In the genomic region with DNA sequence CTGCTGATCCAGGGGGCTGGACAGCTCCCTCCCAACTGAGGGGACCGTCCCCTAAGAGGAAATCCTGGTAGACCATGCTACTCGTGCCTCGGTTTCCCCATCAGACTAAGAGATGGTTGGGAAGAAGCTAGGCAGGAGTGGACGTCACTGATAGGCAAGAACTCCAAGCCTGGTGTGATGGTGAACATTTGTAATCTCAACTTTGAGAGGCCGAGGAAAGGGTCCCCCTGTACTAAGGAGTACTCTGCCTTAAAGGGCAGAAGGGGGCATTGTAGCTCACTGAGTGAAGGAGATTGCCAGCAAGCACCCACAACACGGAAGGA, we compare ENCODE assay signal across 11 mouse cellular contexts. TPM values are rescaled to one million over a fixed set of nuclear protein-coding genes. Genes with fewer than 3 reads are reported as not detected.
DNase-seq lines count a peak whose midpoint lies in the region; ATAC-seq lines count a peak whose summit lies in the region.
"Had no signal": no experiment of that assay in that cellular context is flagged by ENCODE, and none has a peak within 500 bp of the region (broad histone marks: within the 10 kb centered on the region; RNA-seq: fewer than 3 reads in every experiment).

No protein-coding gene starts in this region.

- H3K9ac ChIP-seq in heart, embryonic 11.5 days (ENCODE audit: low read depth, low read length), result no peak overlapping the region
- no peak overlapping the region for H3K9ac ChIP-seq in lung, embryonic 15.5 days
- peak overlapping the region; percentile 41 for H3K9ac ChIP-seq in hindbrain, embryonic 14.5 days

- peaks cover 34% of the 10 kb centered on the region for H3K4me1 ChIP-seq in heart, embryonic 11.5 days (ENCODE audit: control insufficient read depth, insufficient read depth, low read length)
- peaks cover 33% of the 10 kb centered on the region for H3K4me1 ChIP-seq in lung, embryonic 15.5 days
- peaks cover 21% of the 10 kb centered on the region for H3K4me1 ChIP-seq in hindbrain, embryonic 14.5 days (replicated peaks; ENCODE audit: control insufficient read depth, insufficient read depth, low read length)

- H3K27ac ChIP-seq in heart, embryonic 11.5 days (ENCODE audit: low read depth, low read length), result no peak overlapping the region
- no peak overlapping the region for H3K27ac ChIP-seq in lung, embryonic 15.5 days
- no peak overlapping the region for H3K27ac ChIP-seq in hindbrain, embryonic 14.5 days

- 8% methylated on average over 6 of the region's 6 CpGs for WGBS in heart, embryonic 11.5 days (ENCODE audit: insufficient replicate concordance)
- WGBS in lung, embryonic 15.5 days, result 9% methylated on average over 6 of the region's 6 CpGs
- 7% methylated on average over 6 of the region's 6 CpGs for WGBS in hindbrain, embryonic 14.5 days

- H3K4me3 ChIP-seq in heart, embryonic 11.5 days (ENCODE audit: low read depth, low read length), result no peak overlapping the region
- 0 out of 2 replicates have a peak overlapping the region, but pooled peaks have one; percentile 33 for H3K4me3 ChIP-seq in lung, embryonic 15.5 days
- H3K4me3 ChIP-seq in hindbrain, embryonic 14.5 days (replicated peaks; ENCODE audit: low read length), result no peak overlapping the region

- peak overlapping the region; percentile 67 for H3K4me2 ChIP-seq in heart, embryonic 11.5 days
- H3K4me2 ChIP-seq in lung, embryonic 15.5 days, result no peak overlapping the region
- no peak overlapping the region for H3K4me2 ChIP-seq in hindbrain, embryonic 14.5 days (replicated peaks)

- peaks cover 54% of the 10 kb centered on the region for H3K27me3 ChIP-seq in heart, embryonic 11.5 days (ENCODE audit: control insufficient read depth, insufficient read depth, low read length)
- peaks cover 63% of the 10 kb centered on the region for H3K27me3 ChIP-seq in lung, embryonic 15.5 days
- H3K27me3 ChIP-seq in hindbrain, embryonic 14.5 days (ENCODE audit: control insufficient read depth, insufficient read depth, low read length), result peaks cover 62% of the 10 kb centered on the region

- no peaks in the 10 kb centered on the region for H3K9me3 ChIP-seq in heart, embryonic 11.5 days (replicated peaks; ENCODE audit: control insufficient read depth, low read length)
- no peaks in the 10 kb centered on the region for H3K9me3 ChIP-seq in lung, embryonic 15.5 days
- H3K9me3 ChIP-seq in hindbrain, embryonic 14.5 days (ENCODE audit: control insufficient read depth, low read length), result no peaks in the 10 kb centered on the region

- H3K36me3 ChIP-seq in heart, embryonic 11.5 days (ENCODE audit: control insufficient read depth, insufficient read depth, low read length), result no peaks in the 10 kb centered on the region
- no peaks in the 10 kb centered on the region for H3K36me3 ChIP-seq in lung, embryonic 15.5 days
- H3K36me3 ChIP-seq in hindbrain, embryonic 14.5 days (replicated peaks; ENCODE audit: control insufficient read depth, insufficient read depth), result no peaks in the 10 kb centered on the region

- no peak for ATAC-seq in heart, embryonic 11.5 days (replicated peaks; ENCODE audit: insufficient number of reproducible peaks, low FRiP score, low TSS enrichment)
- no peak for ATAC-seq in lung, embryonic 15.5 days (ENCODE audit: borderline replicate concordance, extremely low read depth, low FRiP score, low TSS enrichment)
- ATAC-seq in hindbrain, embryonic 14.5 days (ENCODE audit: low FRiP score), result no peak

- DNase-seq in heart, adult 9 months (ENCODE audit: low spot score in 2 of 2), result no peak
- DNase-seq in lung, postnatal 36 days, result no peak
- DNase-seq in hindbrain, embryonic 14.5 days (ENCODE audit: low spot score), result no peak
- peak; percentile 63 for DNase-seq in naive thymus-derived CD4-positive, alpha-beta T cell, adult 2 months (ENCODE audit: low read depth)
- DNase-seq in spleen, postnatal 10 days (ENCODE audit: low spot score in 2 of 2), result no peak
- DNase-seq in right cerebral cortex, postnatal 4 days, result no peak
- DNase-seq: kidney, postnatal 36 days; right cerebral cortex, postnatal 14 days; thymus, adult 2 months had no signal

RNA-seq across cellular contexts. Expression of gene Fosb, which starts 4.5 kb away (rescaled TPM):
- 0.11 and 0.17 TPM in 2 replicates for polyA plus RNA-seq in heart, embryonic 11.5 days (2014; fragmentation: Nextera tagmentation; extraction: Ambion mirVana)
- 0.24 and 0.26 TPM in 2 replicates for polyA plus RNA-seq in lung, embryonic 15.5 days (2015; fragmentation: Nextera tagmentation; extraction: Ambion mirVana)
- polyA plus RNA-seq in hindbrain, embryonic 14.5 days (2014; fragmentation: Nextera tagmentation; extraction: Ambion mirVana), result 0.12 TPM in 1 of 2 replicates, not detected in the other

RNA-seq across cellular contexts. Expression of gene Rtn2, which starts 22.9 kb away (rescaled TPM):
- 25.3 and 31.2 TPM in 2 replicates for polyA plus RNA-seq in heart, embryonic 11.5 days (2014; fragmentation: Nextera tagmentation; extraction: Ambion mirVana)
- 10.6 and 11.4 TPM in 2 replicates for polyA plus RNA-seq in lung, embryonic 15.5 days (2015; fragmentation: Nextera tagmentation; extraction: Ambion mirVana)
- polyA plus RNA-seq in hindbrain, embryonic 14.5 days (2014; fragmentation: Nextera tagmentation; extraction: Ambion mirVana), result 106 and 112 TPM in 2 replicates

RNA-seq across cellular contexts. Expression of gene Ppm1n, which starts 25.5 kb away (rescaled TPM):
- 0.34 TPM in 1 of 2 replicates, not detected in the other for polyA plus RNA-seq in heart, embryonic 11.5 days (2014; fragmentation: Nextera tagmentation; extraction: Ambion mirVana)
- not detected in 2 replicates for polyA plus RNA-seq in lung, embryonic 15.5 days (2015; fragmentation: Nextera tagmentation; extraction: Ambion mirVana)
- polyA plus RNA-seq in hindbrain, embryonic 14.5 days (2014; fragmentation: Nextera tagmentation; extraction: Ambion mirVana), result 0.74 and 1.0 TPM in 2 replicates

RNA-seq across cellular contexts. Expression of gene Vasp, which starts 33.8 kb away (rescaled TPM):
- polyA plus RNA-seq in heart, embryonic 11.5 days (2014; fragmentation: Nextera tagmentation; extraction: Ambion mirVana), result 61.9 and 102 TPM in 2 replicates
- 115 TPM in 2 replicates for polyA plus RNA-seq in lung, embryonic 15.5 days (2015; fragmentation: Nextera tagmentation; extraction: Ambion mirVana)
- 32.7 and 35.3 TPM in 2 replicates for polyA plus RNA-seq in hindbrain, embryonic 14.5 days (2014; fragmentation: Nextera tagmentation; extraction: Ambion mirVana)

RNA-seq across cellular contexts. Expression of gene Ercc1, which starts 39.2 kb away (rescaled TPM):
- 72.5 and 74.5 TPM in 2 replicates for polyA plus RNA-seq in heart, embryonic 11.5 days (2014; fragmentation: Nextera tagmentation; extraction: Ambion mirVana)
- 86.4 and 88.6 TPM in 2 replicates for polyA plus RNA-seq in lung, embryonic 15.5 days (2015; fragmentation: Nextera tagmentation; extraction: Ambion mirVana)
- polyA plus RNA-seq in hindbrain, embryonic 14.5 days (2014; fragmentation: Nextera tagmentation; extraction: Ambion mirVana), result 82.6 and 86.1 TPM in 2 replicates
